Mouse (Mus musculus) layer of hippocampus, adult 9-11 months (tissue): ENCODE measurements around the gene Ufsp1.

Experiments
- DNase-seq: peaks from one replicate; pipeline ENCODE4 v3.0.0; 2022

The Ufsp1 gene

GRCm38 (mm10) chr5:137297126-137297525, 2.7 kb downstream of the Ufsp1 start:
- DNase-seq = no peak

- no peak for DNase-seq
Measured at GRCm38 (mm10) chr5:137299240-137299639, 4.8 kb downstream of the Ufsp1 start.

GRCm38 (mm10) chr5:137301253-137301652, 6.8 kb downstream of the Ufsp1 start:
- DNase-seq = no peak

GRCm38 (mm10) chr5:137303609-137304008, 9.2 kb downstream of the Ufsp1 start:
- DNase-seq = no peak

- no peak for DNase-seq
Measured at GRCm38 (mm10) chr5:137304165-137304564, 9.7 kb downstream of the Ufsp1 start.

- DNase-seq = no peak
Measured at GRCm38 (mm10) chr5:137304816-137305215, 10.4 kb downstream of the Ufsp1 start.

- DNase-seq = no peak
Measured at GRCm38 (mm10) chr5:137305822-137306221, 11.4 kb downstream of the Ufsp1 start.

GRCm38 (mm10) chr5:137306439-137307005, 12.1 kb downstream of the Ufsp1 start:
- no peak for DNase-seq

GRCm38 (mm10) chr5:137307071-137307912, 12.9 kb downstream of the Ufsp1 start, which contains the start of gene Srrt:
TSS of gene Srrt (minus strand) at chr5:137307674.
- peak; percentile 93 for DNase-seq

GRCm38 (mm10) chr5:137308356-137308755, 13.9 kb downstream of the Ufsp1 start:
- no peak for DNase-seq

GRCm38 (mm10) chr5:137313466-137314192, 19.2 kb downstream of the Ufsp1 start:
- DNase-seq = no peak

GRCm38 (mm10) chr5:137314193-137315083, 20.0 kb downstream of the Ufsp1 start, which contains the start of gene Trip6:
TSS of gene Trip6 (minus strand) at chr5:137314404.
- DNase-seq = no peak

- no peak for DNase-seq
Measured at GRCm38 (mm10) chr5:137315084-137315903, 20.9 kb downstream of the Ufsp1 start.

- DNase-seq = no peak
Measured at GRCm38 (mm10) chr5:137317361-137317760, 22.9 kb downstream of the Ufsp1 start.

GRCm38 (mm10) chr5:137318570-137318969, 24.1 kb downstream of the Ufsp1 start:
- DNase-seq = no peak

GRCm38 (mm10) chr5:137320996-137321395, 26.6 kb downstream of the Ufsp1 start:
- DNase-seq = no peak

GRCm38 (mm10) chr5:137330910-137331309, 36.5 kb downstream of the Ufsp1 start:
- DNase-seq = no peak

- DNase-seq = no peak
Measured at GRCm38 (mm10) chr5:137332857-137333511, 38.6 kb downstream of the Ufsp1 start.

- DNase-seq = peak; percentile 95
Measured at GRCm38 (mm10) chr5:137333512-137334174, 39.2 kb downstream of the Ufsp1 start, which contains the start of gene Slc12a9. TSS of gene Slc12a9 (minus strand) at chr5:137333597.

GRCm38 (mm10) chr5:137334317-137334716, 39.9 kb downstream of the Ufsp1 start:
- DNase-seq = no peak
